Mouse (Mus musculus): ENCODE results near the gene Adgrg1.

- no peak for TF ChIP-seq CTCF (IDR thresholded peaks at IDR 0.05; ENCODE audit: low read depth)
- no peak for TF ChIP-seq EP300 (IDR thresholded peaks at IDR 0.05; ENCODE audit: low read depth)
Measured at GRCm38 (mm10) chr8:94978131-94978530, 3.6 kb downstream of the Adgrg1 start.

Data from liver, embryonic 14.5 days (tissue).